Mouse (Mus musculus) left cerebral cortex, adult 11 months (tissue): ENCODE data around the gene Blvra.
A peak's percentile ranks its signal among the peaks of the same experiment; 100 is the strongest.
"Not testable (repeated sequence)": the region's sequence is repeated elsewhere in the genome, so short reads cannot be mapped to it uniquely, and the experiment has no call there.

ENCODE experiments used
- DNase-seq: peaks from one replicate; pipeline ENCODE4 v3.0.0; 2022; ENCODE audit warnings: low spot score

Gene Blvra

GRCm38 (mm10) chr2:127070435-127070841 lies at the start of gene Blvra:
Gene Blvra, plus strand, starts transcription at chr2:127070665.
- peak; percentile 79 for DNase-seq

GRCm38 (mm10) chr2:127035006-127035605 lies 35.4 kb upstream of the Blvra start:
- peak; percentile 23 for DNase-seq

DNA sequence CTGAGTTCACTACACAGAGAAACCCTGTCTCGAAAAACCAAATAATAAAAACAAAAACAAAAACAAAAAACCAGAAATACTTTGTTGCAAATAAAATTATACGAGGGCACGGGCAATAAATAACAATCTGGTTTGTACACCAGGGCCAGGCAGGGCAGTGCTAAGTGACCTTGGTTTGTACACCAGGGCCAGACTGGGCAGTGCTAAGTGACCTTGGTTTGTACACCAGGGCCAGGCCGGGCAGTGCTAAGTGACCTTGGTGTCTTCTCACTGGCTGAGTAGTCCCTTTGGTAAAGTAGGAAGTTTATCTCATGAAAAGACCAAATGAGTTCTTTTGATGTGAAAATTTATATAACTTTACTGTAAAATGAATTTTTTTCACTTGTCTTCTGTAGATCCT lies 33.2 kb upstream of the Blvra start:
- DNase-seq: no peak

GRCm38 (mm10) chr2:127061471-127061870 lies 9.0 kb upstream of the Blvra start:
- no peak for DNase-seq

- DNase-seq: no peak
These were observed 1.7 kb upstream of the Blvra start for GRCm38 (mm10) chr2:127068806-127069205.

- DNase-seq: no peak
These were observed 557 bp upstream of the Blvra start for GRCm38 (mm10) chr2:127069781-127070434.

GRCm38 (mm10) chr2:127070879-127071278 lies 414 bp downstream of the Blvra start:
- no peak for DNase-seq

DNA sequence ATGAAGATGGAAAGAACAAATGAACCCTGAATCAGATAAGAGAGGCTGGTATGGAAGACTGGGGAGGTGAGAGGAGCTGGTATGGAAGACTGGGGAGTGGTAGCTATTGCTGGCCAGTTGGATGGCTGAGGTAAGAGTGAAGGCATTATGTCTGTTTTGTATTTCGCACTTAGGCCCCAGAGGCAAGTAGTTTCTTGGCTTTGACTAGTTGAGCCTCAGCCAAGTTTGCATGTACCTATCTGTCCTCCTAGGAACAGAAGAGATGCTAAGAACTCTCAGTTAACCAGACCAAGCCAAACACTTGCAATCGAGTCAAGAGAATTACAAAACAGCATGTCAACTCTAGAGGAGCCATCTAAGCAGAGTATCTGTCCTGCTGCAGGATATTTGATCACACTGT lies 3.7 kb downstream of the Blvra start:
- DNase-seq: no peak

DNA sequence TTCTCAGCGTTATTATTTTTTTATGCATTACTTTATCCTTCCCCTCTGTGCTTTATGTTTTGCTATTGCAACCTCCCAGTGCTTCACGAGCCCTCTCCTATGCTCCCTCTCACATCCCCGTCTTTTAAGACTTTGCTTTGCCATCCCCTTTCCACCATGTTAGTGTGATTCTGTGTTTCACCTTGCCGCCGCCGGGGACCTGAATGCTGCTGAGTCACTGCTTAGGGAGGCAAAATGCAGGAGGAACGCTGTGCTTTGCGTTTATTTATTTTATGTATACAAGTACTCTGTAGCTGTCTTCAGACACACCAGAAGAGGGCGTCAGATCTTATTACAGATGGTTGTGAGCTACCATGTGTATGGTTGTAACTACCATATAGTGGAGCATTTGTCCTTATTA lies 7.1 kb downstream of the Blvra start:
- DNase-seq: no peak

DNA sequence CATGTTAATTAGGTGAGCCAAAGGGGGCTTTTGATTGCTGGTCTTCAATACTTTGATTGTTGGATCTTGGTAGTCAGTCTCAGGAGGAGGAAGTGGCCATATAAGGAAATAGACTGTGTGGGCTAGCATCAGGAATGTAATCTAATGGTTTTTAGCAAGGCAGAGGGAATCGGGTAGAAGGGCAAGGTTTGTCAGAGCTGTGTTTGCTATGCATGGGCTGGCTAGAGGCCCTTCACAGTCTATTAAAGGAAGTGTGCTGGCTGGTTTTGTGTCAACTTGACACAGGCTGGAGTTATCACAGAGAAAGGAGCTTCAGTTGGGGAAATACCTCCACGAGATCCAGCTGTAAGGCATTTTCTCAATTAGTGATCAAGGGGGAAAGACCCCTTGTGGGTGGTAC lies 8.6 kb downstream of the Blvra start:
- DNase-seq: not testable (repeated sequence)

- DNase-seq: no peak
These were observed 9.6 kb downstream of the Blvra start for GRCm38 (mm10) chr2:127079881-127080590.

DNA sequence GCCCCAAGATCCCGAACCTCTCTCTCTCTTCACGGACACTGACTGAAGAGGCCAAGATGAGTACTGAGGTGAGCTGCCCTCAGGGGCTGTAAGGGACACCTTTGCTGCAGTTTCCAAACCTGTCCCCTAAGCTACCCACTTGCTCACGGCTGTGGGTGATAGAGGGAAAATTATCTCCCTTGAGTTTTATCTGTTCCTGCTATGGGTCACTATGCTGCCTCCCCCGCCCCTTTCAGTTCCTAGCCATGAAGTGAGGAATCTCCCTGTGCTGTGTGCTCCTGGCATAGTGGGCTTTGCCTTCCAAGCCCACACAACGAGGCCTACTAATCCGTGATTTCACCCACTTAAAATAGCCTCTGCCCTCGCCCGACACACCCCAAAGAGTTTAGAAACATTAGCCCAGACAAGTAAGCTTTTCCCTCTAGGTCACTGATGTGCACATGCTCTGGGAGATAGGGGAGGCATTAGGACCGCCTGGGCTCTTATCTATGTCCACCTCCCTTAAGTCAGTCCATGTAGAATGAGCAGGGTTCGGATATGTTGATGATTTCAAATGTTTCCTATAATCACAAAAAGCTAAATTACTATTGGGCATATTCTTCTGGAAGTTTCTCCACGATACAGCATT lies 10.2 kb downstream of the Blvra start:
- no peak for DNase-seq

DNA sequence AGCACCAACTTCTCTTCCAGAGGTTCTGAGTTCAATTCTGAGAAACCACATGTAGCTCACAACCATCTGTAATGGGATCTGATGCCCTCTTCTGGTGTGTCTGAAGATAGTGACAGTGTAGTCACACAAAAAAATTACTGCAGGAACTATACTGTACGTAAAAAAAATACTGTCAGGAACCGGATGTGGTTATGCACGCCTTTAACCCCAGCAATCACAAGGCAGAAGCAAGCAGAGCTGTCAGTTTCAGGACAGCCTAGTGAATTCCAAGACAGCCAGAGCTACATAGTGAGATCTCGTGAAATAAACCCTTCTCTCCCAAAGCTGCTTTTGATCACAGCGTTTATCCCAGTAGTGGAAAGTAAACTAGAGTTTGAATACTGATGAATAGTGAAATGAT lies 15.8 kb downstream of the Blvra start:
- no peak for DNase-seq

- not testable (repeated sequence) for DNase-seq
These were observed 19.7 kb downstream of the Blvra start for GRCm38 (mm10) chr2:127090151-127090550.

- DNase-seq: no peak
These were observed 21.5 kb downstream of the Blvra start for GRCm38 (mm10) chr2:127092000-127092399.

- no peak for DNase-seq
These were observed 38.5 kb downstream of the Blvra start for GRCm38 (mm10) chr2:127108986-127109385.

DNA sequence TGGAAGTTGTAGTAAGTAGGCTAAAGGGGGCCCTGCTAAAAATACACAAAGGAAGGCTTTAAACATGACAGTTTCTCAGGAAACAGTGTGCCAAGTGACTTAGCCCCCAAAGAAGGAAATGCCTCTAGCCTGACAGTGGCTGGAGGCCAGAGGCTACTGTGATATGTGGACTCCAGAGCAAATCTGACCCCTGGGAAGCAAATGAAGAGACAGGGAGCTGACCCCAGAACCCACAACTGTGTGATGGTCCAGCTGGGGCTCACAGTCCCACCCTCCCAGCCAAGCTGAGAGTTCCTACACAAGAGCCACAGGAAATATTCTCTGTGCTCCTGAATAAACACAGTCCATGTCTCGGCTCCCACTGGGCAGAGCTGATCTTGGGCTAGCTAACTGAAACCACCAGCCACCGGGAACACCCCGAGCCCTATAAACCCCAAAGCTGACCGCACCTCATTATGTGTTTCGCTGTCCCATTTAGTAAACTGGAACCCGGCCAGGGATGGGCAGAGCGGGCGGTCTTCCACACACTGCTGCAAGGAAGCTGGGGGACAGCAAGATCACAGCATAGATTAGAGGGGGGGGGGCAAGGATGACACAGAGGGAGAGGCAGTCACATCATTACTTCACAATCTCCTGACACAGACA lies 51.2 kb downstream of the Blvra start:
- no peak for DNase-seq

DNA sequence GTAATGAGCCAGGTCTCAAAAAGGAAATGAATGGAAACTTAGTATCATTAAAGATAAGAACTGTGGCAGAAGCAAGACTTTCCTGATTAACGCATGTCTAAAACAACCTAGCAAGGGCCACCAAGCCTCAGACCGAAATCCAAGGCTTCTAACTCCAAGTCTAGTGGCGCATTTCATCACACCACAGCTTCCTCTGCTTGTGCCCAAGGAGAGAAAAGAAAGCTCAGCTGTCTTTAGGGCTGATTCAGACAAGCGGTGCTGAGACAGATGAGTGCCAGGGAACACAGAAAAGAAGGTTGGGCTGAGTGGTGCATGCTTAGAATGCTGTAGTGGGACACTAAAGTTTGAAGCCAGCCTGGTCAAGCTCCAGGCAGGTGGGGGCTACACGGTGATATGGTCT lies 58.5 kb downstream of the Blvra start:
- DNase-seq: no peak

GRCm38 (mm10) chr2:127131353-127131752 lies 60.9 kb downstream of the Blvra start:
- DNase-seq: no peak

- DNase-seq: peak; percentile 64
These were observed 63.4 kb downstream of the Blvra start, which contains the start of gene Ncaph for GRCm38 (mm10) chr2:127133621-127134461. Gene Ncaph, minus strand, starts transcription at chr2:127133954.

DNA sequence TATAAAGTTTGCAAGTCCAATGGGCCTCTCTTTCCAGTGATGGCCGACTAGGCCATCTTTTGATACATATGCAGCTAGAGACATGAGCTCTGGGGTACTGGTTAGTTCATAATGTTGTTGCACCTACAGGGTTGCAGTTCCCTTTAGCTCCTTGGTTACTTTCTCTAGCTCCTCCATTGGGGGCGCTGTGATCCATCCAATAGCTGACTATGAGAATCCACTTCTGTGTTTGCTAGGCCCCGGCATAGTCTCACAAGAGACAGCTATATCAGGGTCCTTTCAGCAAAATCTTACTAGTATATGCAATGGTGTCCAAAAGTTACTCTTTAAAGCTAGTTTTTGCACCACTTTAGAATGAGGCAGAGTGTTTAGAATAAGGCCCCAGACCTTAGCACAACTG lies 64.8 kb downstream of the Blvra start:
- not testable (repeated sequence) for DNase-seq
